Mouse (Mus musculus) testis, adult 2 months (tissue): ENCODE measurements around the gene Cckbr.

Experiments
- CTCF ChIP-seq: fragments of 200-500 bp; IDR thresholded peaks from 2 replicates; pipeline ENCODE4 v1.5.1; 2012; ENCODE audit warnings: low read depth, mild to moderate bottlenecking, inconsistent platforms, low read length, moderate library complexity; ENCODE audit not compliant: control insufficient read depth, insufficient read depth, insufficient replicate concordance
- POLR2A ChIP-seq: fragments of 200-500 bp; IDR thresholded peaks from 2 replicates; pipeline ENCODE4 v1.6.1; 2012; ENCODE audit warnings: low read depth, mild to moderate bottlenecking, inconsistent platforms, low read length, moderate library complexity; ENCODE audit not compliant: control insufficient read depth

- TF ChIP-seq CTCF, result no peak
- TF ChIP-seq POLR2A, result no peak
Measured at GRCm38 (mm10) chr7:105432058-105432457, 6.5 kb downstream of the Cckbr start.
